Mouse (Mus musculus) heart, adult 2 months (tissue): ENCODE results near the gene Lmna.

Source experiments
- CTCF ChIP-seq: fragments of 200-600 bp; IDR thresholded peaks from 2 replicates; pipeline ENCODE4 v1.8.1; 2022; ENCODE audit warnings: antibody characterized with exemption, mild to moderate bottlenecking, moderate library complexity
- EP300 ChIP-seq: fragments of 200-500 bp; IDR thresholded peaks from 2 replicates; pipeline ENCODE4 v1.6.1; 2011; ENCODE audit warnings: low read depth, low read length, control low read depth; ENCODE audit not compliant: insufficient read depth
- POLR2A ChIP-seq: fragments of 200-500 bp; IDR thresholded peaks from 2 replicates; pipeline ENCODE4 v1.6.1; 2011; ENCODE audit warnings: mild to moderate bottlenecking, low read depth, low read length, control low read depth; ENCODE audit not compliant: insufficient read depth

DNA sequence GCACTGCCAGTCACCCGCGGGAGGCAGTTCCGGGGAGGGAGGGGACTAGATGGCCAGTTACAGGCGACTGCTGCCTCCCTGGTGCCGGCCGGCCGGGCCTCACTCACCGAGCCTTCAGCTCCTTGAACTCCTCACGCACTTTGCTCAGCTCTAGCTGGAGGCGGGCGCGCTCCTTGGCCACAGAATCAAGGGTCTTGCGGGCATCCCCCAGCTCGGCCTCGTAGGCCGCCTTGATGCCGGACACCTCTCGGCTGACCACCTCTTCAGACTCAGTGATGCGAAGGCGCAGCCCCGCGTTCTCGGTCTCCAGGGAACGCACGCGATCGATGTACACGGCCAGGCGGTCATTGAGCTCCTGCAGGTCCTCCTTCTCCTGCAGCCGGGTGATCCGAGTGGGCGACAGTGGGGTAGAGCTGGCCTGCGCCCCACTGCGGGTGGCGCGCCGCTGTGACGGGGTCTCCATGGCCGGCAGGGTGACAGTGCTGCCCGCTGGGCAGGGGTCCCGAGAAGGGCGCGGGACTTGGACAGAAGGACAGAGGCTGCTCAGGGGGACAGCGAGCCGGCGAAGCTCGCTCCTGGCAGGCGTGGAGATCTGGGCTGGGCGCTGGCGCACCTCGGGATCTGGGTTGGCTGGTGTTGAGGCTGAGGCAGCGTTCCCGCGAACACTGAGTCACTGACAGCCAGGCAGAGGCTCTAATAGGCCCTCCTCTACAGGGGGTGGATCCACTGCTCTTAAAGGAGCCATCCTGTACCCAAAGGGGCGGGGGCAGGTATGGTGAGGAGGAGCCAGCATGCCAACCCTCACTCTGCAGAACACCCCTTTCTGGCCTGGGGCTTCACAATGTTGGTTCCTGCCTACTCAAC lies 6.9 kb downstream of the Lmna start:
- TF ChIP-seq EP300 (peak; percentile 79; the same call in 1 of the 2 replicates), CTCF (no peak), POLR2A (peak; percentile 100)
